Mouse (Mus musculus): Measurements from ENCODE around the gene Dnajb11. TPM values are rescaled to one million over a fixed set of nuclear protein-coding genes. Genes with fewer than 3 reads are reported as not detected.

The Dnajb11 gene
- polyA plus RNA-seq, 1 experiment = 44.8 TPM

GRCm38 (mm10) chr16:22844834-22845233, 12.8 kb upstream of the Dnajb11 start:
- 64% methylated on average over 5 of the region's 5 CpGs for WGBS
- Histone ChIP-seq H3K4me3 (replicated peaks; ENCODE audit: insufficient read depth, low read depth, low read length) (peak overlapping the region; percentile 84), H3K4me1 (ENCODE audit: control insufficient read depth, insufficient read depth, low read length) (no peaks in the 10 kb centered on the region), H3K27me3 (ENCODE audit: control insufficient read depth, insufficient read depth, low read length) (no peaks in the 10 kb centered on the region), H3K27ac (ENCODE audit: insufficient read depth, low read length) (no peak overlapping the region)
- DNase-seq = no peak
- TF ChIP-seq POLR2A (IDR thresholded peaks at IDR 0.05; ENCODE audit: borderline replicate concordance, insufficient read depth, low read length) = no peak
- TF ChIP-seq CTCF (IDR thresholded peaks at IDR 0.05; ENCODE audit: borderline replicate concordance, insufficient read depth, low read depth, low read length) = no peak

- no peak for DNase-seq
- TF ChIP-seq POLR2A (IDR thresholded peaks at IDR 0.05; ENCODE audit: borderline replicate concordance, insufficient read depth, low read length) (no peak), CTCF (IDR thresholded peaks at IDR 0.05; ENCODE audit: borderline replicate concordance, insufficient read depth, low read depth, low read length) (no peak)
- WGBS = 76% methylated on average over 4 of the region's 4 CpGs
- no peak overlapping the region for H3K27ac ChIP-seq (ENCODE audit: insufficient read depth, low read length)
- H3K4me1 ChIP-seq (ENCODE audit: control insufficient read depth, insufficient read depth, low read length) = no peaks in the 10 kb centered on the region
- H3K27me3 ChIP-seq (ENCODE audit: control insufficient read depth, insufficient read depth, low read length) = no peaks in the 10 kb centered on the region
- no peak overlapping the region for H3K4me3 ChIP-seq (replicated peaks; ENCODE audit: insufficient read depth, low read depth, low read length)
Observed at GRCm38 (mm10) chr16:22845481-22845880, 12.2 kb upstream of the Dnajb11 start.

GRCm38 (mm10) chr16:22847686-22848085, 10.0 kb upstream of the Dnajb11 start:
- H3K27me3 ChIP-seq (ENCODE audit: control insufficient read depth, insufficient read depth, low read length) = no peaks in the 10 kb centered on the region
- TF ChIP-seq POLR2A (IDR thresholded peaks at IDR 0.05; ENCODE audit: borderline replicate concordance, insufficient read depth, low read length) (no peak), CTCF (IDR thresholded peaks at IDR 0.05; ENCODE audit: borderline replicate concordance, insufficient read depth, low read depth, low read length) (no peak)
- 93% methylated on average over 1 of the region's 1 CpGs for WGBS
- no peak overlapping the region for H3K4me3 ChIP-seq (replicated peaks; ENCODE audit: insufficient read depth, low read depth, low read length)
- H3K27ac ChIP-seq (ENCODE audit: insufficient read depth, low read length) = no peak overlapping the region
- DNase-seq = no peak
- H3K4me1 ChIP-seq (ENCODE audit: control insufficient read depth, insufficient read depth, low read length) = no peaks in the 10 kb centered on the region

GRCm38 (mm10) chr16:22848331-22848730, 9.3 kb upstream of the Dnajb11 start:
- Histone ChIP-seq H3K27ac (ENCODE audit: insufficient read depth, low read length) (no peak overlapping the region), H3K4me1 (ENCODE audit: control insufficient read depth, insufficient read depth, low read length) (no peaks in the 10 kb centered on the region), H3K4me3 (replicated peaks; ENCODE audit: insufficient read depth, low read depth, low read length) (no peak overlapping the region), H3K27me3 (ENCODE audit: control insufficient read depth, insufficient read depth, low read length) (no peaks in the 10 kb centered on the region)
- DNase-seq = no peak
- 32% methylated on average over 1 of the region's 1 CpGs for WGBS
- no peak for TF ChIP-seq CTCF (IDR thresholded peaks at IDR 0.05; ENCODE audit: borderline replicate concordance, insufficient read depth, low read depth, low read length)
- no peak for TF ChIP-seq POLR2A (IDR thresholded peaks at IDR 0.05; ENCODE audit: borderline replicate concordance, insufficient read depth, low read length)

- WGBS = 88% methylated on average over 4 of the region's 4 CpGs
- Histone ChIP-seq H3K27me3 (ENCODE audit: control insufficient read depth, insufficient read depth, low read length) (no peaks in the 10 kb centered on the region), H3K4me3 (replicated peaks; ENCODE audit: insufficient read depth, low read depth, low read length) (no peak overlapping the region), H3K4me1 (ENCODE audit: control insufficient read depth, insufficient read depth, low read length) (no peaks in the 10 kb centered on the region), H3K27ac (ENCODE audit: insufficient read depth, low read length) (no peak overlapping the region)
- no peak for DNase-seq
- TF ChIP-seq CTCF (IDR thresholded peaks at IDR 0.05; ENCODE audit: borderline replicate concordance, insufficient read depth, low read depth, low read length) (no peak), POLR2A (IDR thresholded peaks at IDR 0.05; ENCODE audit: borderline replicate concordance, insufficient read depth, low read length) (no peak)
Observed at GRCm38 (mm10) chr16:22852709-22853108, 4.9 kb upstream of the Dnajb11 start.

- no peaks in the 10 kb centered on the region for H3K27me3 ChIP-seq (ENCODE audit: control insufficient read depth, insufficient read depth, low read length)
- no peak overlapping the region for H3K27ac ChIP-seq (ENCODE audit: insufficient read depth, low read length)
- H3K4me1 ChIP-seq (ENCODE audit: control insufficient read depth, insufficient read depth, low read length) = peaks cover 3% of the 10 kb centered on the region; the same call in 1 of the 2 replicates
- WGBS = 7% methylated on average over 9 of the region's 9 CpGs
- peak overlapping the region; percentile 63 for H3K4me3 ChIP-seq (replicated peaks; ENCODE audit: insufficient read depth, low read depth, low read length)
- DNase-seq = no peak
- no peak for TF ChIP-seq POLR2A (IDR thresholded peaks at IDR 0.05; ENCODE audit: borderline replicate concordance, insufficient read depth, low read length)
- no peak for TF ChIP-seq CTCF (IDR thresholded peaks at IDR 0.05; ENCODE audit: borderline replicate concordance, insufficient read depth, low read depth, low read length)
Observed at GRCm38 (mm10) chr16:22856773-22857172, 872 bp upstream of the Dnajb11 start.

- 80% methylated on average over 8 of the region's 8 CpGs for WGBS
- no peak overlapping the region for H3K4me3 ChIP-seq (replicated peaks; ENCODE audit: insufficient read depth, low read depth, low read length)
- no peak for DNase-seq
- TF ChIP-seq POLR2A (IDR thresholded peaks at IDR 0.05; ENCODE audit: borderline replicate concordance, insufficient read depth, low read length) (no peak), CTCF (IDR thresholded peaks at IDR 0.05; ENCODE audit: borderline replicate concordance, insufficient read depth, low read depth, low read length) (no peak)
- no peaks in the 10 kb centered on the region for H3K4me1 ChIP-seq (ENCODE audit: control insufficient read depth, insufficient read depth, low read length)
- no peak overlapping the region for H3K27ac ChIP-seq (ENCODE audit: insufficient read depth, low read length)
- H3K27me3 ChIP-seq (ENCODE audit: control insufficient read depth, insufficient read depth, low read length) = no peaks in the 10 kb centered on the region
Observed at GRCm38 (mm10) chr16:22872397-22872796, 14.8 kb downstream of the Dnajb11 start.

GRCm38 (mm10) chr16:22873369-22873768, 15.7 kb downstream of the Dnajb11 start:
- no peak for DNase-seq
- no peak overlapping the region for H3K4me3 ChIP-seq (replicated peaks; ENCODE audit: insufficient read depth, low read depth, low read length)
- H3K27me3 ChIP-seq (ENCODE audit: control insufficient read depth, insufficient read depth, low read length) = no peaks in the 10 kb centered on the region
- no peak overlapping the region for H3K27ac ChIP-seq (ENCODE audit: insufficient read depth, low read length)
- TF ChIP-seq CTCF (IDR thresholded peaks at IDR 0.05; ENCODE audit: borderline replicate concordance, insufficient read depth, low read depth, low read length) (no peak), POLR2A (IDR thresholded peaks at IDR 0.05; ENCODE audit: borderline replicate concordance, insufficient read depth, low read length) (no peak)
- 52% methylated on average over 4 of the region's 4 CpGs for WGBS
- no peaks in the 10 kb centered on the region for H3K4me1 ChIP-seq (ENCODE audit: control insufficient read depth, insufficient read depth, low read length)

Measured in cerebellum, adult 2 months (tissue).